Mouse (Mus musculus) lung, postnatal 10 days (tissue): ENCODE results near the gene Zfp335.

Source experiments
- DNase-seq: peaks from one replicate; pipeline ENCODE4 v3.0.0; 2021

Gene Zfp335

DNA sequence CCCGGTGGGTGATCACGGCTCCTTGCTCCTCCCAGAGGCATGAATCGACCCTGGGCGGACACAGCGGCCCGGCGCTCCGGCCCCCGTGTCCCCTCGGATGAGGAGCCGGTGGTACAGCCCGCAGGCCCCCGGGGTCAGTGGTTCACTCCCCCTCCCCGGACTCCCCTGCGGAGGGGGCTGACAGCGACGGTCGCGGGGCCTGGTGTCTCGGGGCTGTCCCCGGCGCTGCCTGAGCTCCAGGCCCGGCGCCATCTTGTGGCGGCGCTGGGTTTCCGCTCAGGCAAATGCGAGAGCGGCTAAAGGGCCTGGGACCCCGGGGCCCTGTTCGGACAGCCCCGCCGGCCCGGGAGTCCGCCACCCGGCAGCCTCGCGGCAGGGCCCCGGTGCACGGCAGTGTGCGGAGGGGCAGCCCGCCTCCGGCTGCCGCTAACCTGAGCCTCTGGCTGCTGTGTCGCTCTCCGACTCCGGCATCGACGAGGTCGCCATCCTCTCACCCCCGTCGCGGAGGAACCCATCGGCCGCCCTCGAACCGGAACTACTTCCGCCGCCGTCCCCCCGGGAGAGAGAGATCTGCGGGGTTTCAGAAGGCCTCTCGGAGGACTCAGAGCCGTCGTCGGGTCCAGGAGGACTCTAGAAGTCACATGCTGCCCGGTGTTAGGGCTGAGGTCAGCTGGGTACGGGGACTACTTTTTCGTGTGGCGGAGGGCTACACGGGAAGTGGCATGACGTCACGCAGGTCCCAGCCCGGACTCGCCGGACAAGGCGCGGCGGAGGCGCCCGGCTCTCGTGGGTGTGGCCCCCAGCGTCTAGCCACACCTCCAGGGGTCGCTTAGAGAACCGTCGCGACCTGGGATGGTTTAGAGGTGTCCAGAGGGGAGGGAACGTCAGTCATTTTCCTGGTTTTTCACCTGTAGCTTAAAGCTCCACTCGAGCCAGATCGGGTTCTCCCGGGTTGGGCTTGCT is at the start of gene Zfp335:
Zfp335 (minus strand) TSS at position 672 of the 963 bp plus-strand sequence.
- peak; percentile 95 for DNase-seq

DNA sequence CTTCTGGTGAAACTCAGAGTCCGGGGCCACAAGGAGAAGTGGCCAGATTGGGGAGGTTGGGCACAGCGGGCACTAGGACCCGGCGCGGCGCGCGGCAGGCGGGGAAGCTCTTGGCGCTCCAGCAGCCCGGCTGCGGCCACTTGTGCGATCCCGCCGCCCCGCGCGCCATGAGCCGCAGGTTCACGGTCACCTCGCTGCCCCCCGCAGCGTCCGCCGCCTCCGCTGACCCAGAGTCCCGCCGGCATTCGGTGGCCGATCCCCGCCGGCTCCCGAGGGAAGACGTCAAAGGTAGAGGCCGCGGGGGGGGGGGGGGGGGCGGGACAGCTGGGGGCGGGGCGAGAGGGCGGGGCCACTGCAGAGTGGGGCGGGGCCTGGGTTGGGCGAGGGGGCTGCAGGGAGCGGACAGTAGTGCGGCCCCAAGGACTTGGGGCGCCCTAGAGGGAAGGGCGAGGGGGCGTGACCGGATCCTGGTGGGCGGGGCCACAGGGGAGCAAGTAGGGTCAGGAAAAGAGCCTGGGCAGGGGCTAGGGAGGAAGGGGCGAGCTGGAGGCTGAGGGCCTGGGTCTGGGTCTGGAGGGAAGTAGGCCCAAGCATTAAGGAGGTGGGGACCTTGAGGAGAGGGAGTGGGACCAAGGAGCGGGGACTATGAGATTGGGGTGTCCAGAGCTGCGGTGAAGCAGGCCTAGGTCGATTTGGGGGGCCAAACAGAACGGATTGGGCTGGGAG is 49.3 kb upstream of the Zfp335 start, which contains the start of gene Slc12a5:
Slc12a5 (plus strand) TSS at position 87 of the 726 bp plus-strand sequence.
- peak; percentile 56 for DNase-seq

DNA sequence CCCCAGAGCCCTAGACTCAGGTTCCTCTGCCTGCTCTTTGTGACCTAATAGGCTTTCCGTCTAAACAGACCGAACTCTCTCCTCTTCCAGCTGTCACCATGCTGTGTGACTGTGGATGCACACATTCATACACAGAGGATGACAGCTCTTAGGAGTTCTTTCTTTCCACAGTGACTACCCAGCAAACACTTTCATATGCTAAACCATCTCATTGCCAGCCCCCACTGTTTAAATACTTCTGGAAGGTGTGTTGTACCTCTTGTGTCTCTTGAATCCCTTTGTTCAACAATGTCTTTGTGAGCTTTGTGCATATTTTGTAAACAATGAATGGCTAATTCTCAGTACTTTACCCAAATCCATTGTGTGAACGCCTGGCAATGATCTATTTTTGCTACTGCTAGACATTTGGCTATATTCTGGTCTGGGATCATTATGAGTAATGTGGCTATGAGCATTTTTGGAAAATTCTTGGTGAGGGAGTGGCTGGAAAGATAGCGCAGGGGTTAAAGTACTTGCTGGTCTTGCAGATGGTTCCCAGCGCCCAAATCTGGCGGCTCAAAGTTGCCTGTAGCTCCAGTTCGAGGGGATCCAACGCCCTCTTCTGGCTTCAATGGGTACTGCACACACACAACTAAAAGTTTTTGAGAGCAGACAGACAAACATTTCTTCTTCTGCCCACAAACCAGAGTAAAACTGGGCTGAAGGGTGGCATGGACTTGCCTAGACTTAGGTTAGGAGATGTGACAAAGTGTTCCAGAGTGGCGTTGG is 46.2 kb upstream of the Zfp335 start:
- DNase-seq: no peak

DNA sequence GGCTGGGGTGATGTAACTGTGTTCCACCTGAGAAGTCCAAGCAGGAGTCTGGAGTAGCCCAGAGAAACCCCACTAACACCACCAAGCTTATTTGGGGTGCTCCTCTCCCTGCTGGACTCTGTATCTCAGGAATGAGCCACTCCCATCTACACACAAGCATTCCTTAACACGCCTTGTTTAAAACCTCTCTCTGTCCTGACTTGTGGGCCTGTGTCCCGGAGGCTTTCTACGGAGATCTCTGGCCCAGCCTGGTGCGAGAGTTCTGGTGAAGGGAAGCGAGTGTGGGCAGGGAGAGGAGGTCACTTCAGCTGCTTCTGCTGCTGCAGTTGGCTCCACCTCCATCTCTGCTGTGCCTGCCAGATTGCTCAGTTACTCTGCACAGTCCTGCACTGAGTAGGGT is 44.6 kb upstream of the Zfp335 start:
- no peak for DNase-seq

DNA sequence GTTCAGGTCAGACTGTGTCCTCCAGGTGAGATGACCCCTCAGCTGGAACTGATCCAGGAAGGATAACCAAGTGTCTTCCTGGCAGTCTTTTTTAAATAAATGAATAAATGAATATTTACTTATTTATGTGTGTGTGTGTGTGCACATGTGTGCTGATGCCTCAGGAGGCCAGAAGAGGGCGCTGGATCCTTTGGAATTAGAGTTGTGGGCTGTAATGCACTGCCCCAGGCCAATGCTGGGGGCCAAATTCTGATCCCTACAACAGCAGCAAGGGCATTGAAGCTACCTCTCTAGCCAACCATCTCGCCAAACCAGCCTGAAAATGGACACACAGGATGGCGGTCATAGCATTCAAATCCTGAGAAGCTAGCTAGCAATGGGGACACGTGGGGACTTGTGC is 44.2 kb upstream of the Zfp335 start:
- no peak for DNase-seq

DNA sequence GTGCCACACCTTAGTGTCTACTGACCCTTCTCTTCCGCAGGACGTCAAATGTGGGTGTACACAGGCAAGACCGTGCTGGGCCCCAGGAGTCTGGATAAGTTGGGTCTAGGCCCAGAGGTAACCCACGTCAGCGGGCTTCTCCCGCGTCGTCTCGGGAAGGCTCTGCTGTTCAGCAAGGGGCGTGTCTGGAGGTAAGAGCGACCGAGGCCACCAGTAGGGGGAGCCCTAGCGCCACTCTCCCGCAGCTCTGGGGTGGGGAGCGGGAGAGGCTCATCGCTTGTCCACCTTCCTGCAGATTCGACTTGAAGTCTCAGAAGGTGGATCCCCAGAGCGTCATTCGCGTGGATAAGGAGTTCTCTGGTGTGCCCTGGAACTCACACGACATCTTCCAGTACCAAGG is 41.7 kb upstream of the Zfp335 start:
- DNase-seq: peak; percentile 86

DNA sequence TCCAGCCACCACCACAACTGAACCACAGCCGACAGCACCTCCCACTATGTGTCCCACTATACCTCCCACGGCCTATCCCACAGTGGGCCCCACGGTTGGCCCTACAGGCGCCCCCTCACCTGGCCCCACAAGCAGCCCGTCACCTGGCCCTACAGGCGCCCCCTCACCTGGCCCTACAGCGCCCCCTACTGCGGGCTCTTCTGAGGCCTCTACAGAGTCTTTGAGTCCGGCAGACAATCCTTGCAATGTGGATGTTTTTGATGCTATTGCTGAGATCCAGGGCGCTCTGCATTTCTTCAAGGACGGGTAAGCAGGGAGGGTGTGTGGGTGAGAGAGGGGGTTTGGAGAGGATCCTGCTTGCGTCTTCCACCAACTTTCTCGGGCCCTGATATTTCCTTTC is 40.9 kb upstream of the Zfp335 start:
- no peak for DNase-seq

DNA sequence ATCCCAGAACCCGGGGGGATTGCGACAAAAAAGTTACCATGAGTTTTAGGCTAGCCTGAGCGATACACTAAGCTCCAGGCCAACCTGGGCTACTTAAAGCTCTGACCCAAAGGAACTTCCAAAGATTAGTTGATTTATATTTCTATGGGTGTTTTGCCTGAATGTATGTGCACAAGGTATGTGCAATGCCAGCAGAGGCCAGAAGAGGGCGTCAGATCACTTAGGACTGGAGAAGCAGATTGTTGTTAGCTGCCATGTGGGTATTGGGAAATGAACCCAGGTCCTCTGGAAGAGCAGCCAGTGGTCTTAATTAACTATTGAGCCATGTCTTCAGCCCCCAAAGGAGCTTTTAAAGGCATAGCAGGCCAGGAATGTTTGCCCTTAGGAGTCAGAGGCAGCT is 40.2 kb upstream of the Zfp335 start:
- DNase-seq: no peak

DNA sequence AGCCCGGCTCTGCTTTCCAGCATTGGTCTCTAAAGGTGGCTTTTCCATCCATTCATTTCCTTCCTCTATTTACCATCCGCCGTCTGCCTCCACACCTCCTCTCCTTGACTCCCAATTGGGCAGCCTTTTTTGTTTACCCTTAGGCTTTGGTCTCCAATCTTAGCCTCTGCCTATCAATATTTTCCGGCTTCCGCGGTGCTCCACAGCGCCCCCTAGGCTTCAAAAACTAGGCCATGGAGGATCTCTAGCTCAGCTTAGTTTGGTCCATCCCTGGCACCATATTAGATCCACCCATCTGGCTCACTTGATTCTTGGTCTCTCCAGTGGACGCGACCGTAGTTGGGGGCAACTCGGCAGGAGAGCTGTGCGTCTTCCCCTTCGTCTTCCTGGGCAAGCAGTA is 38.9 kb upstream of the Zfp335 start:
- no peak for DNase-seq

DNA sequence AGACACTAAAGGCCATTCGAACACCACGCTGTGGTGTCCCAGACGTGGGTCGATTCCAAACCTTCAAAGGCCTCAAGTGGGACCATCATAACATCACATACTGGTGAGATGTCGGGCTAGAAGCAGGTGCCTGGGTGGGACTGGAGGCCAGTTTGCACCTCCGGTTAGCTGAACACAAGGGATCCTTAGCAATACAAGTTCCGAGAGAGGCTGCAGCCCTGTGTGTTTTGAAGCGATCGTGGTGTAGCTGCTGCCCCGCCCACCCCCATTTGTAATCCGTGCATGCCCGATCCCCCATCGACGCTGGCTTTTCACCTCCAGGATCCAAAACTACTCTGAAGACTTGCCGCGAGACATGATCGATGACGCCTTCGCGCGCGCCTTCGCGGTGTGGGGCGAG is 37.4 kb upstream of the Zfp335 start:
- no peak for DNase-seq

DNA sequence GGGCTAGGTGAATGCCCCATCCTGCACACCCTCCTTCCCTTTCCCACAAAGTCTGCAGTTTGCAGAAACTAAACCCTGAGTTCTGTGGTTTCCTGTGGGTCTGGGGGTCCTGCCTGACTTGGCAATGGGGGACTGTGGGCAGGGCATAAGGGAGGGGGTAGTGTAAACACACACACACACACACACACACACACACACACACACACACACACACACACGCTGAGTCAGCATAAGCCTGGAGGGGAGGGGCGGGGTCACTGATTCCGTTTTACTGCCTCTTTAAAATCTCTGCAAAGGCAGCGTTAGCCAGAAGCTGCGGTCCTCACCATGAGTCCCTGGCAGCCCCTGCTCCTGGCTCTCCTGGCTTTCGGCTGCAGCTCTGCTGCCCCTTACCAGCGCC is 36.4 kb upstream of the Zfp335 start:
- DNase-seq: no peak

DNA sequence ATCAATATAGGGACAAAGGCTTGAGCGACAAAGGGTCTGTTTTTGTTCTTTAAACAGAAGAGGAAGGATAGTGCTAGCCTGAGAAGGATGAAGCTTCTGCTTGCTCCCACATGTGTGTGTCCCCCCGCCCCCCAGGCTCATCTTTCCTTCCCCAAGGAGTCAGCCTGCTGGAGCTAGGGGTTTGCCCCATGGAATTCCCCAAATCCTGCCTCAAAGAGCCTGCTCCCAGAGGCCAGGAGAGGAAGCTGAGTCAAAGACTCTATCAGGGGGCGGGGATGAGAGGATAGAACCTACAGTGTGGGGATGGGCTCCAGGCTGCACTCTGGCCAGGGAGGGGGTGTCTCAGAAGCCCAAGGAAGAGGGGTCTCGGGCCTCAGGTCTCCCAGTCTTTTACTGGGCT is 35.9 kb upstream of the Zfp335 start:
- no peak for DNase-seq

DNA sequence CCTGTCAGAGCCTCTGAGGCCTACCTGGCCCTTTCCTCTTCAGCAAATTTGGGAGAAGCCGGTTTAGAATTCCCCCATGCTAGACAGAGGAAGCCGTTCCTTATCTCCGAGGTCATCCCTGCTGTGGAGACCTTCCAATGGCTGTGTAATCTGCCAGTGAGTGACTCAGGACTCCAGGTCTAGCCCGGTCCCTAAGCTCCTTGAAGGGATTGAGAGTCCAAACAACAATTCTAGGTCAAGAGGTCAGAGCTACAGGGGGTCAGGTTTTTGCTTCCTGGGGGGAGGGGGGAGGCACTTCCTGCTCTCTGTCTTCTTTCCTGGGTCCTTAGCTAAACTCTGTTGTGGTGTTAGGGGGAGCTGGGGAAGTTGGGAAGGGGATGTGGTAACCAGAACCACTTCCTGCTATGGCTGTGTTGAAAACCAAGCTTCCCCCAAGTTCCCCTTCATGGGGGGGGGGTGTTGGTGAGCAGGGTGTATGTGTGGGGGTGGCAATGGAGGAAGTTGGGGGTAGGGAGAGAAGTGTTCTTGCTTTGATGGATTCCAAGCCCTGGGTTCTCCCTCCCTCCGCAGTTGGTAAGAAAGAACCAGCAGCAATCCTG is 31.2 kb upstream of the Zfp335 start:
- no peak for DNase-seq

DNA sequence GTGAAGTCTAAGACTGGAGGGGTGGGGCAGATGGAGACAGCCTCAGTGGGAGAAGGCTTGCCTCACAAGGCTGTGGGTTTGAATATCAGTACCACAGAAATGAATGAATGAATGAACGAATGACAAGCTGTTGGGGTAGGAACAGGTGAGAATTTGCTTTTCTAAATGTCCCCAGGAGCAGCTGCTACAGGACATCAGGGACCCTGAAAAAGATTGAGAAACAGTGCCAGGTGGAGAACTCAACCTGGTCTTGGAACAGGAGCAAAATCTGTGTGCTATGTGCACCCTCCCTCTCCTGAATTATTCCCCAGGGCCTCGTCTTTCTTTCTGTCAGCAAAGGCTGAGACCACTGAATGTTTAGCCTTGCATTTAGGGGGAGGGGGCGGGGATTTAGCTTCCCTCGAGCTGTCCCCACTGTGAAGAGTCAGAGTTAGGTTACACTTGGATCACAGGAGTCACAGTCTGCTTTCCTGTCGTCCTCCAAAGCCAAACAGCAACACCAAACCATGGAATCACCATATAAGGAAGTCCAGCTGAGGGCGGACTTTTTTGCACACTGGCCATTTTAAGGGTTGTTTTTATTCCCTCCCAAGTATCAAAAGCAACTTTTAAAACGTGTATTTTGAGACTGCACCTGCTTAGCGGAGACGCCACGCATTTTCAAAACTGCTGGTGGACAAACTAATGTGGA is 28.7 kb upstream of the Zfp335 start, which contains the start of gene Mmp9:
Mmp9 (plus strand) TSS at position 641 of the 691 bp plus-strand sequence.
- DNase-seq: no peak

DNA sequence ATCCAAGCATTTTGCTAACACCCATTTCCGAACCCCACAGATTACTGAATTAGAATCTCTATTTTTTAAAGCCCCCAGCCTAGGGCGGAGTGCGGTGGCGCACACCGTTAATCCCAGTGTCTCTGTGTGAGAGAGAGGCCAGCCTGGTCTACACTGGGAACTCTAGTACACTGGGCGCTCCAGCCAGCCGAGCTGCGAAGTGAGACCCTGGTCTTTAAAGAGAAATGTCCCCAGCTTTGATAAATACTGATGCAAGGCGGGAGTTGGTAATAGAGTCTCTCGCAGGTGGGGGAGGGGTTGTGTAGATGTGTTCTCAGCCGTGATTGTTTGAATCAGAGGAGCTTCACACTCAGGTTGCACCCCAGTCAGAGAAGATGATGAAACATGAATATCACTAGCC is 27.5 kb upstream of the Zfp335 start:
- no peak for DNase-seq

DNA sequence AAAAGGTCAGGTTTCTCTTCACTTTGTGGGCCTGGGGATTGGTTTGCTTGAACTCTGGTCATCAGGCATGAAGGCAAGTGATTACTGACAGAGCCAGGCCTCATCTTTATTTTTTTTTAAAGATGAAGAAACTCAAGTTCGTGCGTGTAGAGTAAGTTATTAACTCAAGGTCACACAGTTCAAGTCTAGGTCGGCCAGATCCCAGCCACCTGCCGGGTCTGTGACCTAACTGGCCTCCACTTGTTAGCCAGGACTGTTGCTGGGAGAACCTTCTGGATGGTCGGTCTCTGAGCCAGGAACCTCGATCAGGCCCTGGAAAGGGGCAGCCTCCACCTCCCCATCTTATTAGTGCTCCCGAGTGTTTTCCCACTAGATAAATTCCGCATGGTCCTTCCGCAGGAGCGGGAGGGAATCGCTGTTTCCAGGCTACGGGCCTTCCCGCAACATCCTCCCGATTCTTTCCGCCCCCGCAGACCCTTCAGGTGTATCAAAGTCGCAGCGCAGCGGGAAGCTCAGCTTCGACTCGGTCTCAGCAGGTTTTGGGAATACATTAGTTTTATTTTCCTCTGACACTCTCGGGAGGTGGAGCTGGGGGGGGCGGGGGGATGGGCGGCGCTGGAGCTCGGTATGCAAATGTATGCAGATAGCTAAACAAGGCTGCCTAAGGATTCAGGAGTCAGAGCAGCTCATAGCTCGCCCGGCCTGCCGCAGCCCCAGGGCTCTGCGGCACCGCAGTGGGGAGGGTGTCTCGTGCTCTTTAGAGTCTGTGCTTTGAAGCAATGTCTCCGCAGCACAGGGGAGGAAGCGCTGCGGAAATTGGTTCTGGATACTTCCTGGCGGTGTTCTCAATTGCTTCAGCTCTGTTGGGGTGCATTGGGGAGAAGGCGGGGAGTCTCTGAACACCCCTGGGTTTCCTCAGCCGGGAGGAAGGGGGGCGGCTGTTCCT is 26.9 kb upstream of the Zfp335 start:
- DNase-seq: no peak

DNA sequence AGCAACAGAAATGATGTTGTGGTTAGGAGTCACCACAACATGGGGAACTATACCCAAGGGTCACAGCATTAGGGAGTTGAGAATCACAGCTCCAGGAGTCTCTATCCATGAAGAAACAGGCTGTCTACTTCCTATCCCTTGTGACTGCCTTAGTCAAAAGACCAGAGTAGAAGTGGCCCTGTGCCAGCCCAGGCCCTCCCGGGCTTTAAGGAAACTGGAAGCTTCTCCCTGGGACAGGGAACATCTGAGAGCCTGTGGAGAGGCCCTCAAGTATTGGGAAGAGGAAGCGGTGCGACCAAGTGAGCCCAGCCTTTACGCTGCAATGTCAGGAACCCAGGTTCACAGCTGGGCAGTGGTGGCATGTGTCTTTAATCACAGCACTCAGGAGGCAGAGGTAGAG is 24.4 kb upstream of the Zfp335 start:
- DNase-seq: no peak

DNA sequence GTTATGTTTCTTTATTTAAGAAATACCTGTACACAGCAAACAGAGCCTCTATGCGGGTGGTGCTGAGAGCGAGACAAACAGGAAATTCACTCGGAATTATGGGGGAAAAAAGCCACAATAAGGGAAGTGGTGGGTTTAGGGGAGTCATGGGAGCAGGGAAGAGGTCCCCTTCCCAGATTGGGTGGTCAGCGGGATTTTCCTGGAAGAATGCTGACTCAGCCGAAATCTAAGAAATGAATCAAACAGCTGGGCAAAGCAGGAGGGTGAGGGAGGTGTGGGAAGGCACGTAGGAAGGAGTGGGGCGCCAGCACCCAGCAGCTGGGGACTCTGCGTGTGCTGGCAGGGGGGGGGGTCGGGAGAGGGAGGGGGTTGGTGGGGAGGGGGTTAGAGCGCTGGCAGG is 22.0 kb upstream of the Zfp335 start:
- no peak for DNase-seq

DNA sequence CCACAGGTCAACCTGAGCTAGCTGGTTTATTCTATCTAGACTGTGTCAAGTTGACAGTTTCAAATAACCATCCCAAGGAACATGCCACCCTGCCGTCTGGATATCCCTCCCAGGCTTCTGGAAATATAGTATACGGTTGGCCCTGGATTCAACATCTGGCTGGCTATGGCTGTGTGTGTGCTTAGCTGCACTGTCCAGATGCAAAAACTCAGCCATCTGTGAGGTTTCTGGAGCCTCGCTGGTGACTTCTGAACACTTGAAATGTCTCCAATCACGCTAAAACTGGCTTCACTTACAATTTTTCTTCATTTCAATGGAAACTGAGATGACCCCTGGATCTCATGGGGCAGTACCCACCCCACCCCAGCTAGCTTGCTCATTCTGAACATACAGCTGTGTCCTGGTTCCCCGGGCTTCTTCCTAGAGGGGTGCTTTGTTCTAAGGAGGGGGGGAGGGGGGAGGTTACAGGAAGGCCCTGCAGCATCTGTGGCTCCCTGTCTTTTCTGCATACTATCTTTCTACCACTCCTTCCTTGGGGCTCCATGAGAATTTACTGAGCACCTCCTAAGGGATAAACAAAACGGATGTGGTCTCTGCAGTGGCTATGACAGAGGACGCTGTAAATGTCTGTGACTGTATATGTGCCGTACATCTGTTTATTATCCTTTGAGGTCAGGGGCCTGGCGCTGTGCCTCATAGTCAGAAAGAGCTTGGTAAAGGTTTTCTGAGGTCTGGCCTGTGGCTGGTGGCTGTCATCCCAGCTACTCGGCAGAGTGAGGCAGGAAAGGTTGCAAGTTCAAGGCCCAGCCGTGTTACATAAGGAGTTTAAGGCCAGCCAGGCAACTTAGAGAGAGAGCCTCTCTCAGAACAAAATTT is 19.4 kb upstream of the Zfp335 start:
- DNase-seq: no peak
